Mouse (Mus musculus): ENCODE measurements around the gene Zfp454.

DNA sequence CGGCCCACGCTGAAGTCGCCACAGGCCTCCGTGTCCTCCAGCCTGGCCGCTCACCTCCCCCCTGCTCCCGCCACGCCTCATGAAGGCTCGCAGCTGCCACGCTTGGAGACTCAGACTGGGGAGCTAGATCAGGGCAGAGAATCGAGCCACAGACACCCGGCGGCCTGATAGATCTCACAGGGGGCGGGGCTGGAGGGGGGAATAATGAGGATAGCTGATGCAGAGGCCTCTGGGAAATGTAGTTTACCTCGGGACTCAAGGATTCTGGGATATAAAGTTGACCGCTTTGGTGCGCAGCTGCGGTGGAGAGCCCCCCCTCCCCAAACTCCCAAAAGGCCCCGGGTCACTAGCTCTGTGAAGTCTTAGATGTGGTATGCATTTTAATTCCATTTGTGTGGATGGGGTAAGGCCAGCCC is 44.0 kb upstream of the Zfp454 start, which contains the start of gene Zfp354b:
- TF ChIP-seq CTCF (conservative IDR thresholded peaks at IDR 0.05; ENCODE audit: insufficient read depth, insufficient read length, low read depth, low read length), result no peak
- TF ChIP-seq POLR2A (IDR thresholded peaks at IDR 0.05; ENCODE audit: low read depth, low read length), result no peak
